Mouse (Mus musculus): Measurements from ENCODE around the gene Apba2. TPM values are rescaled to one million over a fixed set of nuclear protein-coding genes. Genes with fewer than 3 reads are reported as not detected.
A peak's percentile ranks its signal among the peaks of the same experiment; 100 is the strongest.

Gene Apba2
- polyA plus RNA-seq, 1 experiment = not detected

DNA sequence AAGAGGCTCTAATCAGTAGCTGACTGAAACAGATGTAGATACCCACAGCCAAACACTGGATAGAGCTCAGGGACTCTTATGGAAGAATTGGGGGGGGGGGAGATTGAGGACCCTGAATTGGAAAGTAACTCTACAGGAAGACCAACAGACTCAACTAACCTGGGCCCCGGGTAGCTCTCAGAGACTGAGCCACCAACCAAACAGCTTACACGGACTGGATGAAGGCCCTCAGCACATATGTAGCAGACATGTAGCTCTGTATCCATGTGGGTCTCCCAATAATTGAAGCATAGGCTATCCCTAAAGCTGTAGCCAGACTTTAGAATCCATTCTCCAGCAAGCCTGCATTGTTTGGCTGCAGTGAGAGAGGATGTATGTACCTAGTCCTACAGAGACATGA lies 190.3 kb downstream of the Apba2 start:
- H3K4me2 ChIP-seq (ENCODE audit: low read depth) = no peak overlapping the region
- no peak overlapping the region for H3K4me3 ChIP-seq
- TF ChIP-seq REST (IDR thresholded peaks at IDR 0.05; ENCODE audit: insufficient read depth, insufficient read length) (no peak), MYOD1 (IDR thresholded peaks at IDR 0.05; ENCODE audit: control insufficient read depth in 1 of 3, insufficient read length in 2 of 3, low read depth in 2 of 3) (no peak), POLR2A (IDR thresholded peaks at IDR 0.05; ENCODE audit: insufficient read length, low read depth) (no peak), SRF (IDR thresholded peaks at IDR 0.05; ENCODE audit: control insufficient read depth, insufficient read length, low read depth) (no peak), MYOG (IDR thresholded peaks at IDR 0.05; ENCODE audit: control insufficient read depth in 1 of 3, insufficient read depth in 1 of 3, insufficient read length in 2 of 3, low read depth in 2 of 3) (no peak), POLR2AphosphoS2 (IDR thresholded peaks at IDR 0.05; ENCODE audit: insufficient read length, low read depth) (no peak), CEBPB (IDR thresholded peaks at IDR 0.05; ENCODE audit: insufficient read depth, poor library complexity, severe bottlenecking) (no peak)
- H3ac ChIP-seq (ENCODE audit: control insufficient read depth, insufficient read length) = no peak overlapping the region
- no peaks in the 10 kb centered on the region for H3K79me2 ChIP-seq (ENCODE audit: control insufficient read depth, insufficient read depth)
- no peaks in the 10 kb centered on the region for H3K27me3 ChIP-seq (ENCODE audit: control insufficient read depth, insufficient read depth, insufficient read length)
- H3K36me3 ChIP-seq (ENCODE audit: control insufficient read depth, insufficient read depth) = no peaks in the 10 kb centered on the region

DNA sequence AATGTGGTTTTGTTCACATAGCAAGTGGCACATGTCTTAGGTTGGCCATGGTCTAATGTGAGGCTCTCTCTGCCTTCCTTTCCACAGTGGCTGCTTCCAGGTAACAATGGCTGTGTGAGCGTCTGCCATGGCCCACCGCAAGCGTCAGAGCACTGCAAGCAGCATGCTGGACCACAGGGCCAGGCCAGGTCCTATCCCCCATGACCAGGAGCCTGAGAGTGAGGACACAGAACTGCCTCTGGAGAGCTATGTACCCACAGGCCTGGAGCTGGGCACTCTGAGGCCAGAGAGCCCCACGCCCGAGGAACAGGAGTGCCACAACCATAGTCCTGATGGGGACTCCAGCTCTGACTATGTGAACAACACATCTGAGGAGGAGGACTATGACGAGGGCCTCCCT lies 193.4 kb downstream of the Apba2 start:
- no peaks in the 10 kb centered on the region for H3K36me3 ChIP-seq (ENCODE audit: control insufficient read depth, insufficient read depth)
- TF ChIP-seq REST (IDR thresholded peaks at IDR 0.05; ENCODE audit: insufficient read depth, insufficient read length) (no peak), USF1 (IDR thresholded peaks at IDR 0.05; ENCODE audit: low read depth) (no peak), MAX (IDR thresholded peaks at IDR 0.05; ENCODE audit: low read depth) (no peak), MYOG (IDR thresholded peaks at IDR 0.05; ENCODE audit: control insufficient read depth in 1 of 3, insufficient read depth in 1 of 3, insufficient read length in 2 of 3, low read depth in 2 of 3) (no peak), MYOD1 (IDR thresholded peaks at IDR 0.05; ENCODE audit: control insufficient read depth in 1 of 3, insufficient read length in 2 of 3, low read depth in 2 of 3) (no peak), POLR2A (IDR thresholded peaks at IDR 0.05; ENCODE audit: insufficient read length, low read depth) (no peak), CEBPB (IDR thresholded peaks at IDR 0.05; ENCODE audit: insufficient read depth, poor library complexity, severe bottlenecking) (no peak)
- no peak overlapping the region for H3K4me2 ChIP-seq (ENCODE audit: low read depth)
- H3ac ChIP-seq (ENCODE audit: control insufficient read depth, insufficient read length) = no peak overlapping the region
- no peaks in the 10 kb centered on the region for H3K27me3 ChIP-seq (ENCODE audit: control insufficient read depth, insufficient read depth, insufficient read length)
- H3K4me3 ChIP-seq = no peak overlapping the region
- H3K79me2 ChIP-seq (ENCODE audit: control insufficient read depth, insufficient read depth) = no peaks in the 10 kb centered on the region

DNA sequence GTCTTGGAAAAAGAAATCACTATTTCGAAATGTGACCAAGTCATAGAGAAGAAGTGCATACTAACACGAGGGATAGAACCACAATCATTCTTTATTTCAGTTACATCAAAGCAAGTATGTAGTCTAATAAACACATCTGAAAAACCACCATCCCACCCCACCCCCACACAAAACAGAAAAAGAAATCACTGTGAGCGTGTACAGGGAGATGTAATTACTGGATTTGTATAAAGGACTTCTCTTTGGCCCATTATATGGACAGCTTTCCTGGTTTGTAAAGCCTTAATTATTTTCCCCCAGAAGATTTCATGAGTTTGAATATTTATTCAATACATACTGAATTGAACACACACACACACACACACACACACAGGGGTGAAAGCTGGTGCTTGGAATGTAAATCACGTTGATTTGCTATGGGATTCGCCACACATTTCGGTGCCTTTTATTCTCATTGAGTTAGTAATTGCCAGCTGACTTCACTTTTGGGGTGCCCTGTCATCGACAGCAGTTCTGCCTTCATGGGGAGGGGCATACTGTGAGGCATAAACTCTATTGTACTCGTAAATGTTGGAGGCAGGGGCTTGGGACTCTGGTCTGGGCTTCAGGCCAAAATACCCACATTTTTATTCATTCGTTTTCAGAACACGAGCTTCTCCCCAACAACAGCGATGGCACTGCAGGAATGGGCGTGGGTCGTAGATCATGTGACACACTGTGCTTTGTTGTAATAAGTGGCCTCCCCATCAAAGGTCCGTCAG lies 195.2 kb downstream of the Apba2 start:
- TF ChIP-seq TCF3 (IDR thresholded peaks at IDR 0.05; ENCODE audit: insufficient read length, low read depth) = no peak
- no peak for TF ChIP-seq REST (IDR thresholded peaks at IDR 0.05; ENCODE audit: insufficient read depth, insufficient read length)
- no peak for TF ChIP-seq USF1 (IDR thresholded peaks at IDR 0.05; ENCODE audit: low read depth)
- TF ChIP-seq MAX (IDR thresholded peaks at IDR 0.05; ENCODE audit: low read depth) = no peak
- TF ChIP-seq POLR2A (IDR thresholded peaks at IDR 0.05; ENCODE audit: insufficient read length, low read depth) = no peak
- H3K79me2 ChIP-seq (ENCODE audit: control insufficient read depth, insufficient read depth) = no peaks in the 10 kb centered on the region
- H3K36me3 ChIP-seq (ENCODE audit: control insufficient read depth, insufficient read depth) = no peaks in the 10 kb centered on the region
- no peak overlapping the region for H3K4me2 ChIP-seq (ENCODE audit: low read depth)
- H3ac ChIP-seq (ENCODE audit: control insufficient read depth, insufficient read length) = no peak overlapping the region
- no peaks in the 10 kb centered on the region for H3K27me3 ChIP-seq (ENCODE audit: control insufficient read depth, insufficient read depth, insufficient read length)
- H3K4me3 ChIP-seq = no peak overlapping the region

DNA sequence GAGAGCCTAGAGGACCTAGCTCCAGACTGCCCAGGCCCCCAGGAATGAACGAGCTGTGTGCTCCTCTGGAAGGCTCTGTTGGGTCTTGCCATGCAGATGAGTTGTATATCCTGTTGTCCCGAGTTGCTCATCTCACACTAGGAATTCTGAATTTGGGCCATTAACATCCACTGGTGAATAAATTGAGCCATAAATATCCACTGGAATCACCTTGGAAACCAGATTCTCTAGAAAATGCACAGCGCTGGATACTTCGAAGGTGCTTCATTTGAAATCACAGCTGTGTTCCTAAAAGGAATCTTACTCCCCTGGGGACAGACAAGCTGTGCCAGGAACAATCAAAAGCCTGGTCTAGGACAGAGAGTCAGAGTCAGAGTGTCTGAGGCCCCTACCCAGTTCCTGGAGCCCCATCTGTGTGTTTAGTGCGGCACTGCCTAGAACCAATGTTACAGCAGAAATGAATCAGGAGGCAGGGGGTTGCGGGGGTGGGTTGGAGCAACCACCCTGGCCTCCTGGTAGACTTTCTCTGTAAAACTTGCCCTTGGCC lies 196.4 kb downstream of the Apba2 start:
- Histone ChIP-seq H3K79me2 (ENCODE audit: control insufficient read depth, insufficient read depth) (no peaks in the 10 kb centered on the region), H3K36me3 (ENCODE audit: control insufficient read depth, insufficient read depth) (no peaks in the 10 kb centered on the region)
- TF ChIP-seq POLR2A (IDR thresholded peaks at IDR 0.05; ENCODE audit: insufficient read length, low read depth) (no peak), MAX (IDR thresholded peaks at IDR 0.05; ENCODE audit: low read depth) (no peak), REST (IDR thresholded peaks at IDR 0.05; ENCODE audit: insufficient read depth, insufficient read length) (no peak), POLR2AphosphoS2 (IDR thresholded peaks at IDR 0.05; ENCODE audit: insufficient read length, low read depth) (no peak), USF1 (IDR thresholded peaks at IDR 0.05; ENCODE audit: low read depth) (no peak), E2F4 (IDR thresholded peaks at IDR 0.05; ENCODE audit: insufficient read depth) (no peak), MYOG (IDR thresholded peaks at IDR 0.05; ENCODE audit: control insufficient read depth in 1 of 3, insufficient read depth in 1 of 3, insufficient read length in 2 of 3, low read depth in 2 of 3) (no peak), SRF (IDR thresholded peaks at IDR 0.05; ENCODE audit: control insufficient read depth, insufficient read length, low read depth) (no peak), TCF3 (IDR thresholded peaks at IDR 0.05; ENCODE audit: insufficient read length, low read depth) (no peak), MYOD1 (IDR thresholded peaks at IDR 0.05; ENCODE audit: control insufficient read depth in 1 of 3, insufficient read length in 2 of 3, low read depth in 2 of 3) (no peak), TCF12 (IDR thresholded peaks at IDR 0.05; ENCODE audit: insufficient read depth, poor library complexity, severe bottlenecking) (no peak), CEBPB (IDR thresholded peaks at IDR 0.05; ENCODE audit: insufficient read depth, poor library complexity, severe bottlenecking) (no peak)

DNA sequence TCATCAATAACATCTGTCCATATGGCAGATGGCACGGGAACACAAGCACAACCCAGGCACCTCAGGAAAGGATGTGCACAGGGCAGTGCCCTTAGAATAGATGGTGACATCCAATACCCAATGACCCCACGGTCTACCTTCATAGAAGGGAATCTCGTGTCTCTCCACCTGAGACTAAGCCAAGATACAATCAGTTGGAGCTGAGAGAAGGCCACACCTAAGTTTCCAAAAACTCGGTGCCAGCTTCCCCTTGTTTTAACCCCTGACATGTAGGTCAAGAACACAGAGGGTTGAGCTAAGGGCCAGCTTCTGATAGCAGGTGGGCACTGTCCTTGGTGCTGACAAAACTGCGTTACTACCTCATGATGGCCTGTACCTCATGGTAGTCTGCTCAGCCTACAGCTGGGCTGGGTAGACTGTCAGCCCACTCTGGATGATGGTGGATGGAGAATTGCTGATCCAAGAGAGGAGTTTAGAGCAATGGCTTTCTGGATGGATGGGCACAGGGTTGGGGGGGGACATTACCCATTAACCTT lies 202.6 kb downstream of the Apba2 start:
- Histone ChIP-seq H3K36me3 (ENCODE audit: control insufficient read depth, insufficient read depth) (no peaks in the 10 kb centered on the region), H3K4me3 (no peak overlapping the region), H3K4me2 (ENCODE audit: low read depth) (no peak overlapping the region), H3K79me2 (ENCODE audit: control insufficient read depth, insufficient read depth) (no peaks in the 10 kb centered on the region), H3K27me3 (ENCODE audit: control insufficient read depth, insufficient read depth, insufficient read length) (no peaks in the 10 kb centered on the region), H3ac (ENCODE audit: control insufficient read depth, insufficient read length) (no peak overlapping the region)
- TF ChIP-seq REST (IDR thresholded peaks at IDR 0.05; ENCODE audit: insufficient read depth, insufficient read length) = peak; percentile 80
- TF ChIP-seq MYOD1 (IDR thresholded peaks at IDR 0.05; ENCODE audit: control insufficient read depth in 1 of 3, insufficient read length in 2 of 3, low read depth in 2 of 3) = no peak

More for the DNA sequence above, 196.4 kb downstream of the Apba2 start:
- H3K4me2 ChIP-seq (ENCODE audit: low read depth) = no peak overlapping the region
- no peak overlapping the region for H3K4me3 ChIP-seq
- H3K27me3 ChIP-seq (ENCODE audit: control insufficient read depth, insufficient read depth, insufficient read length) = no peaks in the 10 kb centered on the region
- no peak overlapping the region for H3ac ChIP-seq (ENCODE audit: control insufficient read depth, insufficient read length)

Data from myocyte (in vitro differentiated cells).